Mouse (Mus musculus) right cerebral cortex, adult 18-20 months (tissue): ENCODE data around the gene Grm5.
A peak's percentile ranks its signal among the peaks of the same experiment; 100 is the strongest.

Source experiments
- DNase-seq: peaks from one replicate; pipeline ENCODE4 v3.0.0; 2022; ENCODE audit warnings: mixed read lengths

Grm5 gene

DNA sequence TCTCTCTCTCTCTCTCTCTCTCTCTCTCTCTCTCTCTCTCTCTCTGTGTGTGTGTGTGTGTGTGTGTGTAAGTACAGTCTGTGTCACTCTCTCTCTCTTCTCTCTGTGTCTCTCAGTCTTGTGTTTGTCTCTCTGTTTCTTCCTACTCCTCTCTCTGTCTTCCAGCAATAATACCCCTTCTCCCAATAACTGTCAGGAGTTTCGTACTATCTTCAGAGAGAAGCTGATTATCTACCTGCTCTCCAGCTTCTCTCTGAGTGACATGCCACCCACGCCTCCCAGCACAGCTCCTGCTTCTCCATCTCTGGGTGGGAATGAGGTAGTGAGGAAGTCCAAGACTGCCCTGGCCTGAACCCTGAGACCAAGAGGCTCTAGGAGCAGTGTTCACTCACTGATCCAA, at the start of gene Grm5:
Gene Grm5, plus strand, starts transcription at position 301 of the 400 bp plus-strand sequence.
- DNase-seq: no peak

DNA sequence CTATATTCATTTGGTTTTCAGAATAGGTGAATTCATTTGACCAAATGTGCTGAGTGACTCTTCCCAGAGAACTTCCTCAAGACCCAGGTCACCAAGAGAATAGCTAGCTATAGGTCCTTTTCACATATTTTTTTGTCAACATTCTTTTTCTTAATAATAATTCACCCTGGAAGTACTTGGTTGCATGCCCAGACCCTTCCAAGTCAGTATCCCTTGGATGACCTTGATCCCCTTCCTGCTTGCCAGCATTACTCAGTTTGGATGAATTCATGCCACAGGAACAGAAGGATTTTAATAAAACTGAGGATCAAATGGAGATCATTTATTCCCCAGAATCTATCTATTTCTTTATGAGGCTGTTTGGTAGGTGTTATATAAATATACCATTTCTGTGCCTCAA, 44.9 kb upstream of the Grm5 start:
- no peak for DNase-seq

DNA sequence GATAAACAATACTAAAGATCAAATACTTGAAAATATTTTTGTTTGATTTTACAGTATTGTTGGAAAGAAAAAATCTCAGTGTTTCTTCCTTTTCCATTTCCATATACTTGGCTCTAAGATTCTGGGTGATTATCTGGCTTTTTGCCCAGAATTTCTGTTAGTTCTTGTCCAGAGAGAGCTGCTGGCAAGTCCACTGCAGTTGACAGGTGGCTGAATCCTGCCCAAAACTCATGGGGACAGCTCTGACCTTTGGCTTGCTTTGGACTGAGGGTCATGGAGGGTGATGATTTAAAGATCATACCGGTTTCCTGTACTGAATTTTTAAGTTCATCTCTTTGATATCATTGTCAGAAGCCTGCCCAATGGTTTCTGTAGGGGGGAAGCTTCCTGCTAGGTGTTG, 18.7 kb upstream of the Grm5 start:
- no peak for DNase-seq

DNA sequence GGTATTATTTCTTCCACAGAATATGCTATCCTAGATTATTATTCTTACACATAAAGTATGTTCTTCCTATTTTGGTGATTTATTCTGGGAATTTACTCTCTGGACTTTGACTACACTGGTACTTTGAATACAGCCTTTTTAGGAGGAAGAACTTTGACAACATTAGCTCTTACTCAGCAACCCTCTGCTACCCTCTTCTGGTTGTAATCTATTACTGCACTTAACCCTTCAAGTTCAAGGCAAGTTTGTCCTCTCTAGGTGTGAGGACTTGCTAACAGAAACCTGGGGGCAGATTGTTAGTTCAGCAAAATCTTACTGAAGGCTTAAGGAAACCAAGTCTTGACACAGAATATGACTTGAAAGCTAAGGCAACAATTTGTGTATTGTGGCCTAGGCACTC, 17.5 kb upstream of the Grm5 start:
- DNase-seq: peak; percentile 19

DNA sequence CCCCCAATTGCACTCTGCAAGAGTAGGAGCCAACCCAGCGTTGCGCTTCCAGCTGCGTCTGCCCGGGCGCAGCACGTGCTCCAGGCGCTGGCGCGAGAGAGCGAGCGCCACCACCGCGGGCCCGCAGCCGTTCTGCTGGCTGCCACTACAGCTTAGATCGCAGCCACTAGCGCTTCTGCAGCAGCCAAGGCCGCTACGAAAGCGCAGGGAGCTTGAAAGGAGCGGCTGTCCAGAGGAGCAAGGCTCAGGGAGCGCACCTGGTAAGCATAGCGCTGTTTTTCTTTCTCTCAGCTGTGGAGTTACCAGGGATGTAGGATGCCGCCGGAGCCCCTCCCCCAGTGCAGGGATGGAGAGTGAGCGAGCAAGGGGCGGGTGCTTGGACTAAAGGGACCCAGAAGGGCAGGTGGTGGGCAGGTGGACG, 323 bp downstream of the Grm5 start:
- peak; percentile 78 for DNase-seq

DNA sequence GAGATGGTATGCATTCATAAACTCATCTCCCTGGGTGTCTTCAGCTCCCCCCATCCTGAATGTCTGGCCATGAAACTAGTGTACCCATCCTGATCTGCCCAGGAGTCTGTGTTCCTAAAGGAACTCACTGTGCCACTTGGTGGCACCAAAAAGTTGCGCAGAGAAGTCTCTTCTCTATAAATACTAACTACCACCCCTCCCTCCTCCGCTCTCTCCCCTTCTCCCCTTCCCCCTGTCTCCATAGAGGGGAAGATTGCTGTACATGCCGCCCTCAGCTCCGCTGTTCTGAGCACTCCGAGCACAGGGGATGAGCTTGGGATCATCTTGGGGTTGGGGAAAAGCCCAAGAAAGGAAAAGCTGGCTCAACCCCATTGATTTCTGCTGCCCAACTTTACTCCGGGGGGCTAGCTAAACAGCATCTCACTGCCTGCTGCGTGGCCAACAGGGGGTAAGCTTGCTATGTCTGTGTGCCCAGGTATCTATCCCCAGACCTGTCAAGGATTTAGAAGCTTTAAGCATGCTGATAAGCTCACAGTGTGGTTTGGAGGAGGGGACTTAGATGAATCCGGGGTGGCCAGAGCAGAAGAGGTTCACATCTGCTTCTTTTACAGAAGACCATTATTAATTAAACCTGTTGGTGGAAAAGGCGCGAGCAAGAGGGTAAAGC, 2.4 kb downstream of the Grm5 start:
- DNase-seq: peak; percentile 77

DNA sequence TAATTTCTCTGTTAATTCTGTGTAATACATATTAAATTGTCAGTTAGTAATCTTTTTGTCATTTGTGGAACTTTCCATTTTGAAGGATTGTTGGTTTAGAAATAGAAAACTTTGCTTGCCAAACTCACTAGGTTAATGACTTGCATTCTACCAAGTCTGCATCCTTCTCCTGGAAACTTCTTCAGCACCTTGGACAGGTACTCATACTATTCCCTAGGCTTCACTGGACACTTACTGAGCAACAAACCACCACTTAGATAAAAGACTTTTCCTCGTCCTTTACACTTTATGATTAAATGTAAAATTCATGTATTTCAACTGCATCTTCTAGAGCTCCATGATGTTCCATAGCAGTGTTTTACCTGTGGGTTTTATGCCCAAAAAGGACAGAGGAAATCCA, 4.0 kb downstream of the Grm5 start:
- no peak for DNase-seq

DNA sequence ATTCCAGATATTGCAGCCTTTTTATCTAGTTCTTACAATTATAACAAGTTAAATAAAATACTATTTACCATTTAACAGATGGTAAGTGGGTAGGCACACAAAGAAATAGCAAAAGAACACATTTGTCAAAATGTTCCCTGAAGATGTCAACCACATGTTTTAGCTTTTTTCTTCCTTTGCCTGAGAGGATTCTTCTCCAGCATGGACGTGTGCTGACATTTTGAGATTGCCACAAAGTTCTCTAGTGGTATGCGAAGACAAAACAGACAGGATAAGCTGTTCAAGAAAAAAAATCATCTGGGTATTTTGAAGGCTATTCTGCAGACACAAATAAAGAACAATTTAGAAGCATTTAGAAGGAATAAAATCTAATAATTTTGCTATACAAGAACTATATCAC, 42.3 kb downstream of the Grm5 start:
- DNase-seq: no peak

DNA sequence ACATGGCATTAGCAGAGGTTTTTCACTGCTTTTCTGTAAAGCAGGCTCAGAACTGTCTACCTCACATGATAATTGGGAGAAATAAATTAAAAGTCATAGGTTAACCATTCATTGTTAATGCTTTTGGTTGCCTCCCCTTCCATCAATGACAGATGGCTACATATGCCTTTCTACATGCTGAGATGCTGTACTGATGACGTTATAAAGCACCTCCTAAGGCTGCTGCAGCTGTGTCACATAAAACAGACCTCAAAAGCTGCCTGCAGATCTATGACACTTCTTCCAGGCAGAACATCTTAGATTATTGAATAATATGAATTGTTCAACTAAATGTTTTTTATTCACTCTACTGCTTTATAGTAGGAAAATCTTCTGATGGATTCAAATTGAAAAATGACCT, 51.6 kb downstream of the Grm5 start:
- no peak for DNase-seq

DNA sequence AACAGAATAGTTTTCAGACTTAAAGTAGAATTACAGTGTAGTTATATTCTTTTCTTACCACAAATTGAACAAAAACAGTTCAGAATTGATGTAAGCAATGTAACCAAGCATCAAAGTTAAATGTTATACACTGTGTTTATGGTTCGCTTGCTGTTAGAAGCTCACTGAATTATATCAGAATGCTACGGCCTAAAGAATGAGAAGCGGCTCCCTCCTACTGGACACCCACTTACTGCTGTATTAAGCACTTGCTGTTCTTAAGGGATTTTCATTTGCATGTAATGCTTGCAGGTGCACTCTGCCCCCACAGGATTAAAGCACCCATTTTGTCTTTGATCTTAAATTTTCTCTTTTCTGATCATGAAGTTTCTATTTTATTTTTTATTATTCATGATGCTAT, 66.6 kb downstream of the Grm5 start:
- DNase-seq: no peak

DNA sequence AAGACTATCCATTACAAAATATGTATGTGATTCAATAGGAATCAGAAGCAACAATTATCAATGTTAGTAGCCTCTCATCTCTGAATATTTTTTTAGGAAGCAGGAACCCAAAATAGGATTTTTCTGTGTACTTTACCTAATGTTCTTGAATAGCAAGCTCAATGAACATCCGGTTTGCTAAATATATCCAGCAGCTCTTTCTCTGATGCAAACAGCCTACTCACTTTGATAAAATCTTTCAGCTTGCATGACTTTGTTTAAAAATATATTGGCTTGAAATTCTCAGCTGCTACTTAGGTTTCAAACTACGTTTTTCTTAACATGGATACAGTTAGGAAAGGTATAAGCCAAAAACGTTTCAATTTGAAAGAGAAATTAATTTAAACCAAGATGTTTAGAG, 77.8 kb downstream of the Grm5 start:
- DNase-seq: no peak

DNA sequence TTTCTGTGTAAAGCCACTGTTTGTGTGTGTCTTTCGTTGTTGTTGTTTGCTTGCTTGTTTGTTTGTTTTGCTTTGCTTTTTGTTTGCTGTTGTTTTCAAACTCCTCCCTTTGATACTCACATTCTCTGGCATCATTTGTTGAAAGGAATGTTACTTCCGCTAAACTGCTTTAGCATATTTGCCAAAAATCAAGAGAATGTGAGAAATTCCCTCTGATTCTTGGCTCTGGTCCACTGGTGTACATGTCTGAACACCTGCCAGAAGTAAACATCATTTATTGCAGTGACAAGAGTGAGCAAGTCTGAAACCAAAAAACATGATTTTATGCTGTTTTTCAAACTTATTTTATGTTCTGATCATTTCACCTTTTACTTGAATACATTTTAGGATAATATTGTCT, 80.1 kb downstream of the Grm5 start:
- no peak for DNase-seq

DNA sequence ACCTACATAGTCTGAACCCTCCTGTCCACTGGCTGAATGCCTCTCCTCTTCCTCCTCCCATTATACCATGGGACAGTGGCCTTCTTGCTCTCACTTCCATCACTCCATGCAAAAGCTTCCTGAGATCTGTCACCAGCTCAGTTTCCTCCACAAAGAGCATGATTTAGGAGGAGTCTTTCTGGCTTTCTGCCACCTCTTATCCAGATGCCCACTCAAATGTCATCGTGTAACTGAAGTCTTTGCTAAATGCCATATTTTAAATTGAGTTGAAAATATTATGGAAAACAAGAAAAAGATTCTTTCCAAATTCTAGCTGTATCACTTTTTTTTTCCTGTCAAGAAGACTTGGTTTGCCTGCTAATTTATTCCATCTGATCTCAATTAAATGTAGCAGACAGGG, 132.4 kb downstream of the Grm5 start:
- DNase-seq: peak; percentile 39

DNA sequence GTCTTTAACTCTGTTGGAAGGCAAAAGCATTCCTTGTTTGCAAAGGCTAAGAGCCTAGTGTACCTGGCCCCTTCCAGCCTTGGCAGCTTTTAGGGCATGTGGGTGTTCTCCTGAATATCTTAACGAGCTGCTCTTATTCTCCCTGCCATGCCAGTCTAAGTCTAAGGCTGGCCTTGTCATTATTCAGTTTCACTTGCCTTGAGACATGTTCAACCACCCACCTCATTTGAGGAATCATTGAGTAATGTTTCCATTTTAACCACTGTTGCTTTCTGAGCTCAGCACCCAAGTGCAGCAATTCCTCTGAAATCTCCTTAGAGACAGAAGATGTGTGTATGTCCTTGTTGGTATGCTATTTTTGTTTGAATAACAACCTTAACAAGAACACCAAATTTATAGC, 134.7 kb downstream of the Grm5 start:
- peak; percentile 34 for DNase-seq

DNA sequence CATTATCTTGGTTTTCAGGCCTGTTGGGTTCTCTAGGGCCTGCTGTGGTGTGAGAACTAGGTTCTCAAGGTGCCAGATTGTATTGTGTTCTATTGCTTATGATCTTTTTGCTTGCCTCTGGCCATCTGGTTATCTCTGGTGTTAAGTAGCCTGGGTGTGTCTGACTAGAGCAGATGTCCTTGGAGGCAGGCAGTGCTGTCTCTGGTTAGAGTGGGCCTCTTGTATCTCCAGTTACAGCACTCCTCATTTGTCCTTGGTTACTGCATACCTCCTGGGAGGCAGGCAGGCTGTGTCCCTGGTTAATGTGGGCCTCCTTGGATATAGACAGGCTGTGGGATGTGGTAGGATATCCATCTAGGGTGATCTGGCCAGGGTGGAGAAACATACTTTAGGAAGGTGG, 150.5 kb downstream of the Grm5 start:
- DNase-seq: no peak

DNA sequence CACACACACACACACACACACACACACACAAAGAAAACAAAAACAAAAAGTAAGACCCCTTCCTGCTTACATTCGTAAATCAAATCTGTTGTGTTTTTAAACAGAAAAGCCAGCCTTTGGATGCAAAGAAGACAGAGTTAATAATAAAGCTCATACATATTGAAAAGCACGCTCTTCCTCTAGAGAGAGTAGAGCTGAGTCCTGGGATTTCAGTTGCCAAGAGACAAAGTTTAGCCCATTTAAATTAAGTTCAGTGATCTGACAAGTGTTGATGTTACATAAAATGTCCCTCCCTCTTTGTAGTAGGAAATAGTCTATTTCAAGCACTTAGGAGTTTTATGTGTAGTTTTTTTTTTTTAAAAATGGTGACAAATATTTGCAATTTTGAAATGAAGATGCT, 178.0 kb downstream of the Grm5 start:
- DNase-seq: no peak

DNA sequence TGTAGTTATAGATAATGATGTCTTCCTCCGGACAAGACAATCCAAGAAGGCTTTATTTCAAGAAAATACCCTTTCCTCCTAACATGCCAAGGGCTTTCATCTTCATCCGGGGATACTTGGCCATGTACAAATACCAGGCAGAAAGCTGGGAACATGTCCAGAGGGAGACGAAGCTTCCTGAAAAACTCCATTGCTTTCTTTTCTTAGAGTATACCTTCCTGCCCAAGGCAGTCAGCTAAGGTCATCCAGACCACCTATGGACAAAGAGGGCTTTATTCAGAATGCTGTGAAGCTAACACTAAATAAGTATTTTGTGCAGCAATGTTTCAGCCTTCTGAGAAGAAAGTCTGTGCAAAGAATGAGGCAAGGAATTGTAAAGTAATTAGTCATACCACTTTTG, 178.4 kb downstream of the Grm5 start:
- DNase-seq: no peak

DNA sequence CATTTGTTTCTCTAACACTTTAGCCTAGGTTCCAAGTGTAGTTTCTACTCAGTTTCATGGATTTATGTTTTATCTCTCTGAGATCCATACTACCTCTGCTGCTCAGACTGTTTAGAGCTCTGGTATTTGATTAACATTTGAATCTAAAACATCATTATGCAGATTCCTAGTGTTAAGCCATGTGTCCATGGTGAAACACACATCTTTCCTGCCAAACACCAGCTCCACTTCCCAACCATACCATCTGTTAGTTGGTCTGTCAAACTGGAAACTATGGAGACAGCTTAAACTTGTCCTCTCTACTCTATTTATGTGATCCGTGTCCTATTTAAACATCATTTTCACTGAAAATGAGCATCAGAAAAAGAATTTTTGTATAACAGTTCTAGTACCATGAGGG, 203.6 kb downstream of the Grm5 start:
- peak; percentile 42 for DNase-seq

DNA sequence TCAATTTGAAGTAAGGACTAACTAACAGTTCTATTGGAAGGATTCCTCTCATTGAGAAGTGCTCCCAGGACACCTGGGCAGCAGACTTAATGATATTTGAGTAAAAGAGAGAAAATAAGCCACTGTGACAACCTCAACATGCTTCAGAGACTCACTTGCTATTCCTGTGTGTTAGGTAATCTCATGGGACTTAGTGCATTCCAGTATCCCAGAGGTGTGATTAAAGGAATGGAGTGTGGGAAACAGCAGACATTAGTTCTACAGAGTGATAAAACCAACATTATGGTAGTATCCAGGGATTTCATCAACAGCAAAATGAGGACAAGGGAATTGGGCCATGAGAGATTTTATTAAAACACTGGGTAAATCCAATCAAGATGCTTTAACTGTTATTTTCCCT, 205.0 kb downstream of the Grm5 start:
- DNase-seq: no peak

DNA sequence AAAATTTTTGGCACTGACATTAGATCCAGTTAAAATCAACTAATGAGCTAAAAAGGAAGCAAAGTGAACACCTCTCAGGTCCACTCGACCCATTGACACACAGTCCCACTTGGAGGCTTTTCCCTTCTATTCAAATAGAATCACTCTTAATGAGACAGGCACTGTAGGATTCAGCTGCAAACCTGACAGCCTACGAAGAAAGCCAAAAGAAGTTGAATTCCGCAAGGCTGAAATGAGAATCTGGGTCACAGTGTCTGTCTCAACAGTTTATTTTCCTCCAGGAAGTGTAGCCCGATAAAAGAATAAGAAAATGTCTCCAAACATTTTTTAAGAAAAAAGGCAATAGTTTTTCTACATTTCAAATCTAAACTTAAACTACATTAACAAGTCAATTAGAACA, 209.9 kb downstream of the Grm5 start:
- no peak for DNase-seq

DNA sequence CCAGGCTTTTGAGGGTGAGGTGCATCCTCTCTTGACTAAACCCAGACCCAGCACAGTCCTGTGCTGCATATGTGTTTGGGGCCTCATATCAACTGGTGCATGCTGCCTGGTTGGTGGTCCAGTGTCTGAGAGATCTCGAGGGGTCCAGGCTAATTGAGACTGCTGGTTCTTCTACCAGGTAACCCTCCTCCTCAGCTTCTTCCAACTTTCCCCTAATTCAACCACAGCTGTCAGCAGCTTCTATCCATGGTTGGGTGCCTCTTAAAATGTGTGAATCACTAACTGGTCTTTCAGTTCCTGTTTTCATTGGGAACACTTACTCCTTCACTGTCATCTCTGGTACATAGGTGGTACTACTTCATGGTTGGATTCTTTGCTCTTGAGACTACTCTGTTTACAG, 240.9 kb downstream of the Grm5 start:
- no peak for DNase-seq

DNA sequence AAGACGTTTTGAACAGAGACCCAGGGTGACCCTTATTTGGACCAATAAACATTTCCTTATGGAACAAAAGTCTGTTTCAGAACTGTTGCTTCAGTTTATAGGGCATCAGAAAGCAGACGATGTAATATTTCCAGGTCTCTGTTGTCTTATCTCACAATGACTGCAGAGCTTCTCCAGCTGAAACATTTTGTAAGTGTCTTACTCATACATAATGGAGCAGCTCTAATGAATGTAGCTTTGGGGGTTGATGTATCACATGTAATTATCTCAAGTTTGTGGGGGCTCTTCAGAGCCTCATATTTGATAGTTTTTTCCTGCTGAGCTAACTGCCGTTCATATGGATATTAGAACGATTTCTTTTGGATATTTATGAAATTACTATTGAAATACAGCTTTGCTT, 250.7 kb downstream of the Grm5 start:
- no peak for DNase-seq

DNA sequence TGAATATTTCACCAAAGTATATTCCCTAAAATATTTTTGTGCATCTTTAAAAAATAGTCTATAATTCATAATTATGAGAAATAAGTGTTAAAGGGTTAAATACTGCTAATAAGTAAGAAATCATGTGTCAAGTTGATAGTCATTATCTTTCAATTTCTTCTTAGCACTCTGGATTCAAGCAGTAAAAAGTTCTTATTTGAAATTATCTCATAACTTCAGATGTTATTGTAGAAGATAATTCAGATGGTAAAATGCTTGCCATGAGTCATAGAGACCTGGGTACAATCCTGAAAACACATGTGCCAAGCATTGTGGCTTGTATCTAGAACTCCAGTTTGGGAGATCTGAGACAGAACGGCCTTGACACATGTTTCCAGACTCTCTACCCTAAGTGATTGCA, 254.6 kb downstream of the Grm5 start:
- no peak for DNase-seq

DNA sequence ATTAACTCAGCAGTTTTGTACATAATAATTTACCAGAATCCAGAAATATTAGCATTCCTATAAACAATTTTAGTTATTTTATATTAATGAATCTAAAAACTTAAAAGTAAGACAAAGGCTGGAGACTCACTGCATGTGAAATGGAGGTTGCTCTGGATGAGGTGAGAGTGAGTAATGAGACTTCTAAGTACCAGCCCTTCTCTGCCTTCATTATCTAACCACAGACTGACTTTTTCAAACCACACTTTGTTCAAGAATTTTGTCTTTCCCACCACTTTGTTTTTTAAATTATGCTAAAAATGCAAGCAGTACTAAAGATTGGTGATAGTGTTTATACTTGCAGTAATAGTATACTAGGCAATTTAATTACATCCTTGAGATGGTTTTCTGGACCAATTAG, 259.5 kb downstream of the Grm5 start:
- DNase-seq: no peak

DNA sequence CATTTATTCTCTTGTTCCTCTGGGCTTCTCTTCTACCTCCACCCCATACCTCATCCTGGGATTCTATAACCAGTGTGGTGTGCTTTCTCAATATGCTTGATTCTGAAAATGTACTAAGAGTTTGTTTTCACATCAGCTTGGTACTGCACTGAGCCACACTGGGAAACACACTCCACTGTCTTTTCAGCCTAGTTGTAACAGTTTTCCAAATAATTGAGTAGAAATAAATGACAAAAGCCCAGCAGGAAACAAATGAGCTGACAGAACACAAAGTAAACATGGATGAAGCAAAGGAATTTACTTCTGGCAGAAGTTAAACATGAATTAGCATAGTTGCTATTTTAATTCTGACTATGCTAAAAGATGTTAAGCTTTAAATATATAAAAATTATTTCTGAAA, 262.1 kb downstream of the Grm5 start:
- no peak for DNase-seq

DNA sequence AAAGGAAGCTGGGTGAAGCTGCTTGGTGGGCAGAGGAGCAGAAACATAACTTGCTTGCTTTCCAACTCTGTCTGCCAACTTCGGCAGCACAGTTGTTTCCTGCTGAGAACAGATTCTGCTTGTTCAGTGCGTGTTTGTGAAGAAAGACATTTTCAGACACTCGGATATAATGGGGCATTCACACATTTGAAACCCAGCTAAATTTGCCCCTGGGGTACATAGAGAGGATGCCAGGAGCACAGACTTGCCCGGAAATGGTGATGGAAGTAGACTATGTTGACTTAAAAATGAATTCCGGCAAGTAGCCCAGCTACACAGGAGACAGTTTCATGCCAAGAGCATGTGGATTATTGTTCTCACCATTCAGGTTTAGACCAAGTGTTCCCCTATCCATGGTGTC, 342.0 kb downstream of the Grm5 start:
- peak; percentile 62 for DNase-seq
